Mouse (Mus musculus): ENCODE measurements around the gene Ubqln4. TPM values are rescaled to one million over a fixed set of nuclear protein-coding genes. Genes with fewer than 3 reads are reported as not detected.
"Not testable (repeated sequence)": the region's sequence is repeated elsewhere in the genome, so short reads cannot be mapped to it uniquely, and the experiment has no call there.

Ubqln4 gene
- polyA plus RNA-seq, 1 experiment, result 108 TPM

- TF ChIP-seq CTCF (IDR thresholded peaks at IDR 0.05; ENCODE audit: borderline replicate concordance, extremely low read depth, insufficient read depth, insufficient read length) (no peak), POLR2A (IDR thresholded peaks at IDR 0.05; ENCODE audit: borderline replicate concordance, extremely low read depth, insufficient read depth, insufficient read length, poor library complexity, severe bottlenecking) (no peak)
- no peak for DNase-seq (ENCODE audit: low read depth)
These were observed 16.1 kb downstream of the Ubqln4 start for GRCm38 (mm10) chr3:88569694-88570093.

GRCm38 (mm10) chr3:88570341-88570740, 16.8 kb downstream of the Ubqln4 start:
- no peak for DNase-seq (ENCODE audit: low read depth)

GRCm38 (mm10) chr3:88571856-88572255, 18.3 kb downstream of the Ubqln4 start:
- DNase-seq (ENCODE audit: low read depth), result no peak
- TF ChIP-seq CTCF (IDR thresholded peaks at IDR 0.05; ENCODE audit: borderline replicate concordance, extremely low read depth, insufficient read depth, insufficient read length) (no peak), POLR2A (IDR thresholded peaks at IDR 0.05; ENCODE audit: borderline replicate concordance, extremely low read depth, insufficient read depth, insufficient read length, poor library complexity, severe bottlenecking) (no peak)

More at GRCm38 (mm10) chr3:88570341-88570740, 16.8 kb downstream of the Ubqln4 start:
- TF ChIP-seq POLR2A (IDR thresholded peaks at IDR 0.05; ENCODE audit: borderline replicate concordance, extremely low read depth, insufficient read depth, insufficient read length, poor library complexity, severe bottlenecking) (no peak), CTCF (IDR thresholded peaks at IDR 0.05; ENCODE audit: borderline replicate concordance, extremely low read depth, insufficient read depth, insufficient read length) (no peak)

GRCm38 (mm10) chr3:88572835-88573234, 19.3 kb downstream of the Ubqln4 start:
- no peak for DNase-seq (ENCODE audit: low read depth)
- TF ChIP-seq POLR2A (IDR thresholded peaks at IDR 0.05; ENCODE audit: borderline replicate concordance, extremely low read depth, insufficient read depth, insufficient read length, poor library complexity, severe bottlenecking) (no peak), CTCF (IDR thresholded peaks at IDR 0.05; ENCODE audit: borderline replicate concordance, extremely low read depth, insufficient read depth, insufficient read length) (no peak)

- TF ChIP-seq POLR2A (IDR thresholded peaks at IDR 0.05; ENCODE audit: borderline replicate concordance, extremely low read depth, insufficient read depth, insufficient read length, poor library complexity, severe bottlenecking) (no peak), CTCF (IDR thresholded peaks at IDR 0.05; ENCODE audit: borderline replicate concordance, extremely low read depth, insufficient read depth, insufficient read length) (no peak)
- DNase-seq (ENCODE audit: low read depth), result no peak
These were observed 20.3 kb downstream of the Ubqln4 start for GRCm38 (mm10) chr3:88573810-88574209.

GRCm38 (mm10) chr3:88575540-88575939, 22.0 kb downstream of the Ubqln4 start, which contains the start of gene Ssr2:
Ssr2 (plus strand) TSS chr3:88575876.
- DNase-seq (ENCODE audit: low read depth), result no peak
- TF ChIP-seq CTCF (IDR thresholded peaks at IDR 0.05; ENCODE audit: borderline replicate concordance, extremely low read depth, insufficient read depth, insufficient read length), result no peak
- TF ChIP-seq POLR2A (IDR thresholded peaks at IDR 0.05; ENCODE audit: borderline replicate concordance, extremely low read depth, insufficient read depth, insufficient read length, poor library complexity, severe bottlenecking), result no peak

GRCm38 (mm10) chr3:88577846-88578245, 24.3 kb downstream of the Ubqln4 start:
- not testable (repeated sequence) for DNase-seq (ENCODE audit: low read depth)

- TF ChIP-seq POLR2A (IDR thresholded peaks at IDR 0.05; ENCODE audit: borderline replicate concordance, extremely low read depth, insufficient read depth, insufficient read length, poor library complexity, severe bottlenecking) (no peak), CTCF (IDR thresholded peaks at IDR 0.05; ENCODE audit: borderline replicate concordance, extremely low read depth, insufficient read depth, insufficient read length) (no peak)
- DNase-seq (ENCODE audit: low read depth), result no peak
These were observed 25.2 kb downstream of the Ubqln4 start for GRCm38 (mm10) chr3:88578498-88579424.

GRCm38 (mm10) chr3:88579454-88580117, 26.0 kb downstream of the Ubqln4 start:
- peak; percentile 95 for DNase-seq (ENCODE audit: low read depth)
- TF ChIP-seq CTCF (IDR thresholded peaks at IDR 0.05; ENCODE audit: borderline replicate concordance, extremely low read depth, insufficient read depth, insufficient read length) (no peak), POLR2A (IDR thresholded peaks at IDR 0.05; ENCODE audit: borderline replicate concordance, extremely low read depth, insufficient read depth, insufficient read length, poor library complexity, severe bottlenecking) (peak; percentile 43; the same call in 1 of the 2 replicates)

- TF ChIP-seq POLR2A (IDR thresholded peaks at IDR 0.05; ENCODE audit: borderline replicate concordance, extremely low read depth, insufficient read depth, insufficient read length, poor library complexity, severe bottlenecking), result no peak
- TF ChIP-seq CTCF (IDR thresholded peaks at IDR 0.05; ENCODE audit: borderline replicate concordance, extremely low read depth, insufficient read depth, insufficient read length), result no peak
These were observed 32.2 kb downstream of the Ubqln4 start for GRCm38 (mm10) chr3:88585769-88586168.

GRCm38 (mm10) chr3:88586640-88587039, 33.1 kb downstream of the Ubqln4 start:
- no peak for DNase-seq (ENCODE audit: low read depth)
- no peak for TF ChIP-seq CTCF (IDR thresholded peaks at IDR 0.05; ENCODE audit: borderline replicate concordance, extremely low read depth, insufficient read depth, insufficient read length)
- no peak for TF ChIP-seq POLR2A (IDR thresholded peaks at IDR 0.05; ENCODE audit: borderline replicate concordance, extremely low read depth, insufficient read depth, insufficient read length, poor library complexity, severe bottlenecking)

More at GRCm38 (mm10) chr3:88585769-88586168, 32.2 kb downstream of the Ubqln4 start:
- no peak for DNase-seq (ENCODE audit: low read depth)

Measured in brain, embryonic 14.5 days (tissue).